Mouse (Mus musculus): ENCODE results near the gene Mepce. TPM values are rescaled to one million over a fixed set of nuclear protein-coding genes. Genes with fewer than 3 reads are reported as not detected.
A peak's percentile ranks its signal among the peaks of the same experiment; 100 is the strongest.

Gene Mepce
- total and polyA plus RNA-seq, 3 experiments, result 58.7 to 74.2 TPM; not detected in 1

DNA sequence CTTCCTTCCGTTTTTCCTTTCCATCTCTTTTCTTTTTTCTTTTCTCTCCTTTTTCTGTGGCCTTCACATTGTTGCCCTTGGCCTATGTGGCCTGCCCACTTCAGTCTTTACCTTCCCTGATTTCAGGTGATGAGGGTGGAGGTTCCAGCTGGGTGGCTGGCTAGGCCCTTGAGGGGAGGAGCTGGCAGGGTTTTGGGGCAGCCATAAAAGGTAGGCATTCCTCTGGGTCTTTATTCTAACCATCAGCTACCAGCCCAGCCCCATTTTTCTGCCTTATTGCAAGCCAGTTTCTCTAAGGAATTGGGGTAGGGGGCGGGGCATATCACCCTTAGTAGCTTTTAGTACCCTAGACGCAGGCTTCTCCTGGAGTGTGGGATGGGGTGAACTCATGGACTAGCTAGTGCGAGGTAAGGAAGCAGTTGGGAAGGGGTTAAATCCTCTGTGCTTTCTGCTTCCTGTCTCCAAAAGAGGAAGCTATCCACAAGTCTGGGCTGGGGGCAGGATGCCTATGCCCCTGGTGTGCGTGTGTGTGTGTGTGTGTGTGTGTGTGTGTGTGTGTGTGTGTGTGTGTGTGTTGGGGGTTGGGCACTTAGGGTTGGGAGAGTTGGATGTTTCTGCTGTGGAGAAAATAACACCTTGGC, 39.2 kb downstream of the Mepce start (continued):
- TF ChIP-seq ETS1 (IDR thresholded peaks at IDR 0.05; ENCODE audit: low read depth, low read length) (peak; percentile 53; the same call in 1 of the 2 replicates), TBP (IDR thresholded peaks at IDR 0.05; ENCODE audit: low read depth, low read length) (no peak), POLR2AphosphoS2 (IDR thresholded peaks at IDR 0.05; ENCODE audit: low read length) (no peak), MYC (IDR thresholded peaks at IDR 0.05; ENCODE audit: low read depth, low read length) (peak; percentile 57; the same call in 1 of the 2 replicates), ELF1 (IDR thresholded peaks at IDR 0.05; ENCODE audit: low read depth, low read length) (peak; percentile 68), CHD2 (IDR thresholded peaks at IDR 0.05; ENCODE audit: low read length) (no peak), POLR2AphosphoS5 (IDR thresholded peaks at IDR 0.05; ENCODE audit: borderline replicate concordance, low read depth, low read length) (no peak), MYB (IDR thresholded peaks at IDR 0.05; ENCODE audit: low read depth, low read length) (no peak), UBTF (IDR thresholded peaks at IDR 0.05; ENCODE audit: borderline replicate concordance, insufficient read depth, low read depth, low read length) (no peak), RCOR1 (IDR thresholded peaks at IDR 0.05; ENCODE audit: low read depth, low read length) (no peak), MAX (IDR thresholded peaks at IDR 0.05; ENCODE audit: low read length) (peak; percentile 30; the same call in 1 of the 2 replicates), BHLHE40 (IDR thresholded peaks at IDR 0.05; ENCODE audit: borderline replicate concordance, low read depth, low read length) (no peak), TAL1 (IDR thresholded peaks at IDR 0.05; ENCODE audit: low read length) (no peak), ZMIZ1 (IDR thresholded peaks at IDR 0.05; ENCODE audit: low read depth, low read length) (no peak), ZC3H11A (IDR thresholded peaks at IDR 0.05; ENCODE audit: low read depth, low read length) (no peak)

DNA sequence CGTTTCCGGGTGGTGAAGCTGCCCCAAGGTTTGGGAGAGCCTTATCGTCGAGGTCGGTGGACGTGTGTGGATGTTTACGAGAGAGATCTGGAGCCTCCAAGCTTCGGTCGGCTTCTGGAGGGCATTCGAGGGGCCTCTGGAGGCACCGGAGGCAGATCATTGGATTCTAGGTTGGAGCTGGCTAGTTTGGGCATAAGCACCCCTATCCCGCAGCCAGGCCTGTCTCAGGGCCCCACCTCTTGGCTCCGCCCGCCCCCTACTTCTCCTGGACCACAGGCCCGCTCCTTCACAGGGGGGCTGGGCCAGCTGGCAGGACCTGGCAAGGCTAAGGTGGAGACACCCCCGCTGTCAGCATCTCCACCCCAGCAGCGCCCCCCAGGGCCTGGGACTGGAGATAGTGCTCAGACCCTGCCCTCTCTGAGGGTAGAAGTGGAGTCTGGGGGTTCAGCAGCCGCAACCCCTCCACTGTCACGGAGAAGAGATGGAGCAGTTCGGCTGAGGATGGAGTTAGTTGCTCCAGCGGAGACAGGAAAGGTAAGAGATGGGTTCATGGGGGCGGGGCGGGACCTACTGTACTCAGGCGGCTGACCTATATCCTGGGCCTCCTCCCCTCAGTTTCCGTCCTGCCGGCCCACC, 40.0 kb downstream of the Mepce start:
- peaks cover 33% of the 10 kb centered on the region for H3K79me2 ChIP-seq (ENCODE audit: control insufficient read depth, insufficient read depth, low read length, poor library complexity)
- peak overlapping the region; percentile 99 for H3K27ac ChIP-seq (ENCODE audit: control insufficient read depth, low read depth, low read length)
- peak overlapping the region; percentile 96 for H3K9ac ChIP-seq (ENCODE audit: control insufficient read depth, low read depth, low read length, poor library complexity, severe bottlenecking)
- H3K4me1 ChIP-seq (ENCODE audit: control insufficient read depth in 1 of 2, insufficient read depth in 2 of 2, low read length in 2 of 2), result peaks cover 3 to 23% of the 10 kb centered on the region in 2 experiments; a peak in 3 of 4 replicates
- no peak for TF ChIP-seq TBP (IDR thresholded peaks at IDR 0.05; ENCODE audit: low read depth, low read length)
- TF ChIP-seq RCOR1 (IDR thresholded peaks at IDR 0.05; ENCODE audit: low read depth, low read length), result no peak
- no peak for TF ChIP-seq ETS1 (IDR thresholded peaks at IDR 0.05; ENCODE audit: low read depth, low read length)
- peak in 2 of 3 experiments; percentile 20 to 36; a peak in 4 of 6 replicates for TF ChIP-seq CTCF (IDR thresholded peaks at IDR 0.05 in 2 of 3, conservative IDR thresholded peaks at IDR 0.05 in 1 of 3; ENCODE audit: control insufficient read depth in 1 of 3, insufficient read depth in 1 of 3, low read depth in 2 of 3, low read length in 3 of 3, poor library complexity in 1 of 3, severe bottlenecking in 1 of 3)
- TF ChIP-seq MXI1 (IDR thresholded peaks at IDR 0.05; ENCODE audit: low read depth, low read length), result no peak
- TF ChIP-seq SIN3A (IDR thresholded peaks at IDR 0.05; ENCODE audit: low read length), result peak; percentile 49; the same call in 1 of the 2 replicates
- no peak for TF ChIP-seq MAFK (IDR thresholded peaks at IDR 0.05; ENCODE audit: borderline replicate concordance, low read depth, low read length)
- TF ChIP-seq ZMIZ1 (IDR thresholded peaks at IDR 0.05; ENCODE audit: low read depth, low read length), result no peak
- TF ChIP-seq POLR2AphosphoS2 (IDR thresholded peaks at IDR 0.05; ENCODE audit: low read length), result no peak
- peak; percentile 56; the same call in 1 of the 2 replicates for TF ChIP-seq CHD1 (IDR thresholded peaks at IDR 0.05; ENCODE audit: low read depth, low read length)
- TF ChIP-seq MAZ (IDR thresholded peaks at IDR 0.05; ENCODE audit: low read depth, low read length), result peak; percentile 90; the same call in 1 of the 2 replicates
- TF ChIP-seq ZC3H11A (IDR thresholded peaks at IDR 0.05; ENCODE audit: low read depth, low read length), result no peak
- TF ChIP-seq MYC (IDR thresholded peaks at IDR 0.05; ENCODE audit: low read depth, low read length), result no peak
- TF ChIP-seq POLR2AphosphoS5 (IDR thresholded peaks at IDR 0.05; ENCODE audit: borderline replicate concordance, low read depth, low read length), result no peak
- TF ChIP-seq USF2 (IDR thresholded peaks at IDR 0.05; ENCODE audit: borderline replicate concordance in 1 of 2, insufficient read depth in 1 of 2, low read depth in 1 of 2, low read length in 2 of 2), result no peak
- TF ChIP-seq SMC3 (IDR thresholded peaks at IDR 0.05; ENCODE audit: low read depth, low read length), result no peak
- TF ChIP-seq POLR2A (IDR thresholded peaks at IDR 0.05; ENCODE audit: control insufficient read depth in 1 of 2, insufficient read depth in 1 of 2, low read depth in 1 of 2, low read length in 2 of 2, poor library complexity in 1 of 2), result no peak
- 0 out of 2 replicates have a peak, but pooled peaks have one; percentile 18 for TF ChIP-seq USF1 (IDR thresholded peaks at IDR 0.05; ENCODE audit: low read depth, low read length)
- 0 out of 2 replicates have a peak, but pooled peaks have one; percentile 13 for TF ChIP-seq TCF12 (IDR thresholded peaks at IDR 0.05; ENCODE audit: low read depth, low read length)
- TF ChIP-seq GABPA (IDR thresholded peaks at IDR 0.05; ENCODE audit: low read depth, low read length), result no peak
- TF ChIP-seq MYB (IDR thresholded peaks at IDR 0.05; ENCODE audit: low read depth, low read length), result no peak
- peaks cover 3 to 19% of the 10 kb centered on the region in 2 experiments; a peak in 3 of 4 replicates for H3K36me3 ChIP-seq (ENCODE audit: control insufficient read depth in 1 of 2, insufficient read depth in 2 of 2, low read length in 2 of 2)
- DNase-seq (ENCODE audit: low read depth, low spot score), result peak; percentile 62
- peak overlapping the region; percentile 60 to 93 for H3K4me3 ChIP-seq (ENCODE audit: control insufficient read depth in 1 of 2, insufficient read depth in 1 of 2, low read depth in 2 of 2, low read length in 2 of 2)
- H3K9me3 ChIP-seq (replicated peaks; ENCODE audit: insufficient read depth, low read length), result no peaks in the 10 kb centered on the region
- H3K27me3 ChIP-seq (ENCODE audit: control insufficient read depth in 1 of 2, insufficient read depth in 2 of 2, low read length in 2 of 2), result no peaks in the 10 kb centered on the region

Data from MEL (cell line).